Mouse (Mus musculus): ENCODE data around the gene Omp. TPM values are rescaled to one million over a fixed set of nuclear protein-coding genes. Genes with fewer than 3 reads are reported as not detected.

Gene Omp
- total and polyA plus RNA-seq, 3 experiments: 0.08 TPM; not detected in 2

DNA sequence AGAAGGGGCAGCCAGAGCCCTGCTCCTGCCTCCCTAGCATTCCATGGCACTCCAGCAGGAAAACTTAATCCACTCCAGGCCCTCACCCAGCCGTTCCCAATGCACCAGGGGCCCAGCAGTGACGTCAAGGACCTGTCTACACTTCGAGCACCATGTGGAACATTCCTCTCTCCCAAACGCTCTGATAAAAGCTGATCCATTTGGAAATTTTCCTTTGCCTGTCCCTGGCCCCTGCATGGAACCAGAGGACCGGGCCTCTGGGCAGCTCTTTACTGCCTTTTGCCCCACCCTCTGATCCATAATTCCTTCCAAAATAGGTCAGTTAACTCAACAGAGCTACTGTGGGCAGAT, 41.4 kb downstream of the Omp start:
- H3K4me2 ChIP-seq (ENCODE audit: insufficient read depth, low read depth, poor library complexity, severe bottlenecking): no peak overlapping the region

DNA sequence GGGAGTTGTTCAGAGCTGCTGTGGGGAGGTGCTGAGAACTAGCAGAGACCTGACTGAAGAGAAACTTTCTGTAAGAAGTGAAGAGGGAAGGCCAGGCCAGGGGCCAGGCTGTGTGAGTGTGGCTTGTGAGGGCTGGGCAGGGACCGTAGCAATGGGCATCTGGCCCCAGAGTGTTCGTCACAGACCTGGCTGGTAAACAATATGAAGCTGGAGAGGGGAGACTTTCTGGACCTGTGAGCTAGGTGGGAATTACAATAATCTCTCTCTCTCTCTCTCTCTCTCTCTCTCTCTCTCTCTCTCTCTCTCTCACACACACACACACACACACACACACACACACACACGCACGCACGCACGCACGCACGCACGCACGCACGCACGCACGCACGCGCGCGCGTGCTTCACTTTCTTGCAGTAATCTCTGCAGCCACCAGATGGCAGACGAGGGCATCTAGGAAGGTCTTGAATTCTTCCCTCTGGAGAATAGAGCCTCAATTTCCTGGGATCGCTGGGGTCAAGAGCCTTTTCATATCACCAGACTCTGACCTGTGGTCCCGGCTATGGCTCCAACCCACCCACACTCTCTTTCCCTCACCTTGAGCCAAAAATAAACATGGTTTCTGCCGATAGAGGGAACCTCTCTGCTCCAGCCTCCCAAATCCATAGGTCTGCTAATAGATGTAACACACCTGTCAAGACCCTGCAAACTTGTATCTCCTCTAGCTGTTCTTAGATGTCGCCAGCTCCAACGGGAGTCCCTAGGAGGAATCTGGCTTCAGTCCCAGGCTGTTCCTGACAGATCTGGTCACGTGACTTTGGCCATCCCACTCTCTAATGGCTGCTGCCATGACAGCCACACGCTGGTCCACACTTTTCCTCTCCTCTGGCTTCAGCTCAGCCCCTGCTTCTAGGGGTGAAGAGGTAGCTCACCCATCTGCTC, 42.0 kb downstream of the Omp start:
- Histone ChIP-seq H3K4me2 (ENCODE audit: insufficient read depth, low read depth, poor library complexity, severe bottlenecking) (peak overlapping the region; percentile 13; the same call in 1 of the 2 replicates), H3K36me3 (replicated peaks in 1 of 2; ENCODE audit: control insufficient read depth in 1 of 2, insufficient read depth in 1 of 2, low read length in 1 of 2) (peaks cover 0 to 1% of the 10 kb centered on the region in 2 experiments), H3K27me3 (replicated peaks) (no peaks in the 10 kb centered on the region), H3K9ac (ENCODE audit: insufficient read depth, low read depth) (peak overlapping the region; percentile 46; the same call in 1 of the 2 replicates), H3K4me3 (replicated peaks in 1 of 3; ENCODE audit: low read depth in 2 of 3, low read length in 2 of 3, poor library complexity in 1 of 3) (peak overlapping the region; percentile 9 to 49 (median 24)), H3K9me3 (replicated peaks; ENCODE audit: low read length) (no peaks in the 10 kb centered on the region), H3K4me1 (ENCODE audit: control insufficient read depth in 1 of 2, insufficient read depth in 2 of 2) (peaks cover 8 to 16% of the 10 kb centered on the region in 2 experiments), H3K27ac (ENCODE audit: insufficient read depth, low read depth) (no peak overlapping the region), H3K79me2 (replicated peaks; ENCODE audit: control insufficient read depth, extremely low read depth, insufficient read depth, poor library complexity, severe bottlenecking) (no peaks in the 10 kb centered on the region)
- dilution Hi-C loops (cut with MboI; ENCODE audit: extremely low pct_ligation_motif_present, extremely low pct_unique_long_range_greater_than_20kb, low sequenced_read_pairs) (no loop called here), in situ Hi-C loops (cut with MboI; ENCODE audit: low pct_ligation_motif_present, low pct_unique_long_range_greater_than_20kb, low sequenced_read_pairs) (no loop called here)
- TF ChIP-seq USF2 (conservative IDR thresholded peaks at IDR 0.05; ENCODE audit: low read depth, low read length): peak; percentile 32
- no peak for TF ChIP-seq ZMIZ1 (IDR thresholded peaks at IDR 0.05; ENCODE audit: low read depth, low read length)
- TF ChIP-seq RAD21 (IDR thresholded peaks at IDR 0.05; ENCODE audit: low read depth, low read length): peak; percentile 3
- peak; percentile 38 to 65; a peak in 2 of 4 replicates for TF ChIP-seq CTCF (conservative IDR thresholded peaks at IDR 0.05 in 1 of 2, IDR thresholded peaks at IDR 0.05 in 1 of 2; ENCODE audit: low read depth in 2 of 2, low read length in 2 of 2)
- peak; percentile 48 for TF ChIP-seq SMC3 (IDR thresholded peaks at IDR 0.05; ENCODE audit: low read depth, low read length)
- TF ChIP-seq TCF12 (IDR thresholded peaks at IDR 0.05; ENCODE audit: low read depth, low read length): peak; percentile 22; the same call in 1 of the 2 replicates
- TF ChIP-seq POLR2A (IDR thresholded peaks at IDR 0.05; ENCODE audit: low read depth, low read length): peak; percentile 52
- no peak for TF ChIP-seq SIN3A (IDR thresholded peaks at IDR 0.05; ENCODE audit: low read length)
- TF ChIP-seq UBTF (IDR thresholded peaks at IDR 0.05; ENCODE audit: low read depth, low read length): no peak
- peak; percentile 29; the same call in 1 of the 2 replicates for TF ChIP-seq MYC (IDR thresholded peaks at IDR 0.05; ENCODE audit: low read depth, low read length)
- TF ChIP-seq EP300 (IDR thresholded peaks at IDR 0.05; ENCODE audit: low read length): no peak
- peak; percentile 76 for TF ChIP-seq NRF1 (IDR thresholded peaks at IDR 0.05; ENCODE audit: low read depth, low read length)
- TF ChIP-seq IRF4 (IDR thresholded peaks at IDR 0.05; ENCODE audit: low read depth, low read length): no peak
- TF ChIP-seq BHLHE40 (IDR thresholded peaks at IDR 0.05; ENCODE audit: low read depth, low read length): peak; percentile 93
- TF ChIP-seq HCFC1 (IDR thresholded peaks at IDR 0.05; ENCODE audit: low read depth, low read length): peak; percentile 19; the same call in 1 of the 2 replicates
- no peak for TF ChIP-seq PAX5 (IDR thresholded peaks at IDR 0.05; ENCODE audit: low read length)
- no peak for TF ChIP-seq ZKSCAN1 (IDR thresholded peaks at IDR 0.05; ENCODE audit: borderline replicate concordance, low read depth, low read length)
- TF ChIP-seq ZC3H11A (IDR thresholded peaks at IDR 0.05; ENCODE audit: low read depth, low read length): no peak
- TF ChIP-seq USF1 (IDR thresholded peaks at IDR 0.05; ENCODE audit: low read depth, low read length): peak; percentile 51
- TF ChIP-seq E2F4 (IDR thresholded peaks at IDR 0.05; ENCODE audit: insufficient replicate concordance, low read depth, low read length): no peak
- no peak for TF ChIP-seq TBP (conservative IDR thresholded peaks at IDR 0.05; ENCODE audit: low read depth, low read length)
- peak; percentile 68 for DNase-seq (ENCODE audit: extremely low read depth)

More for the DNA sequence above, 41.4 kb downstream of the Omp start:
- TF ChIP-seq ETS1 (conservative IDR thresholded peaks at IDR 0.05; ENCODE audit: low read depth, low read length) (no peak), UBTF (IDR thresholded peaks at IDR 0.05; ENCODE audit: low read depth, low read length) (no peak), IRF4 (IDR thresholded peaks at IDR 0.05; ENCODE audit: low read depth, low read length) (no peak), RCOR1 (conservative IDR thresholded peaks at IDR 0.05; ENCODE audit: low read depth, low read length) (no peak), RAD21 (IDR thresholded peaks at IDR 0.05; ENCODE audit: low read depth, low read length) (no peak), USF2 (conservative IDR thresholded peaks at IDR 0.05; ENCODE audit: low read depth, low read length) (no peak), NELFE (IDR thresholded peaks at IDR 0.05; ENCODE audit: low read depth, low read length) (no peak), MAZ (IDR thresholded peaks at IDR 0.05; ENCODE audit: low read depth, low read length) (no peak), JUN (IDR thresholded peaks at IDR 0.05; ENCODE audit: insufficient read depth, low read depth, low read length) (no peak)
- H3K27me3 ChIP-seq (replicated peaks): no peaks in the 10 kb centered on the region
- H3K4me3 ChIP-seq (replicated peaks in 1 of 3; ENCODE audit: low read depth in 2 of 3, low read length in 2 of 3, poor library complexity in 1 of 3): no peak overlapping the region
- H3K4me1 ChIP-seq (ENCODE audit: control insufficient read depth in 1 of 2, insufficient read depth in 2 of 2): peaks cover 12 to 22% of the 10 kb centered on the region in 2 experiments
- dilution Hi-C loops (cut with MboI; ENCODE audit: extremely low pct_ligation_motif_present, extremely low pct_unique_long_range_greater_than_20kb, low sequenced_read_pairs): no loop called here
- DNase-seq (ENCODE audit: extremely low read depth): no peak
- no peaks in the 10 kb centered on the region for H3K9me3 ChIP-seq (replicated peaks; ENCODE audit: low read length)
- no peaks in the 10 kb centered on the region for H3K36me3 ChIP-seq (replicated peaks in 1 of 2; ENCODE audit: control insufficient read depth in 1 of 2, insufficient read depth in 1 of 2, low read length in 1 of 2)
- no peak overlapping the region for H3K9ac ChIP-seq (ENCODE audit: insufficient read depth, low read depth)
- H3K27ac ChIP-seq (ENCODE audit: insufficient read depth, low read depth): no peak overlapping the region
- H3K79me2 ChIP-seq (replicated peaks; ENCODE audit: control insufficient read depth, extremely low read depth, insufficient read depth, poor library complexity, severe bottlenecking): no peaks in the 10 kb centered on the region
- in situ Hi-C loops (cut with MboI; ENCODE audit: low pct_ligation_motif_present, low pct_unique_long_range_greater_than_20kb, low sequenced_read_pairs): no loop called here
